Mouse (Mus musculus) left cerebral cortex, adult 8-10 months (tissue): Measurements from ENCODE around the gene Gm10643. TPM values are rescaled to one million over a fixed set of nuclear protein-coding genes. Genes with fewer than 3 reads are reported as not detected.

ENCODE experiments used
- DNase-seq, 2 experiments: peaks; one replicate each; pipeline ENCODE4 v3.0.0; 2022; ENCODE audit warnings: low spot score in 2 of 2
- total RNA-seq, 4 experiments: library from RNA; stranded (reverse); gene quantifications; 2 replicates each; pipeline ENCODE4 v1.2.4; 2022

Gene Gm10643
- total RNA-seq, 4 experiments from 2014 or later: 4.1 to 4.6 (median 4.5) TPM

GRCm38 (mm10) chr8:84071921-84072320 lies 7.0 kb upstream of the Gm10643 start:
- DNase-seq: no peak

- peak in 1 of 2 experiments; percentile 74 for DNase-seq
These were observed 5.7 kb upstream of the Gm10643 start for GRCm38 (mm10) chr8:84070667-84071066.

DNA sequence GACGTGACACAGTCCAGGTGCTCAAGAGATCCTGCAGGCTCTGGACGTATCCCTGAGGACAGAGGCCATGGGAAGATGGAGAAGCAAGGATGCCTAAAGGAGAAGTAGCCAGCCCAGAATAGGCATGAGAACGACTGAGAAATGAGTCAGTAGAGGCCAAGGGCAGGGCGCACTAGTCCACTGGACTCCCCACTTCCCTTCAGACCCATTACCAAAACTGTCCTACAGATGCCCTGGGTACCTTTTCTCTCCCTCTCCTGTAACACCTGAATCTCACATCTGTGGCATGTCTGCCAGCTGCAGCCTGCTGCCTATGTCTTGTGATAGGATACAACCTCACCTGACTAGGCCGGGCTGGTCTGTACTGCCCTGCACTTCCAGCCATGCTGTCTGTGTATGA lies 5.3 kb upstream of the Gm10643 start:
- no peak for DNase-seq

GRCm38 (mm10) chr8:84069750-84070149 lies 4.8 kb upstream of the Gm10643 start:
- no peak for DNase-seq

DNA sequence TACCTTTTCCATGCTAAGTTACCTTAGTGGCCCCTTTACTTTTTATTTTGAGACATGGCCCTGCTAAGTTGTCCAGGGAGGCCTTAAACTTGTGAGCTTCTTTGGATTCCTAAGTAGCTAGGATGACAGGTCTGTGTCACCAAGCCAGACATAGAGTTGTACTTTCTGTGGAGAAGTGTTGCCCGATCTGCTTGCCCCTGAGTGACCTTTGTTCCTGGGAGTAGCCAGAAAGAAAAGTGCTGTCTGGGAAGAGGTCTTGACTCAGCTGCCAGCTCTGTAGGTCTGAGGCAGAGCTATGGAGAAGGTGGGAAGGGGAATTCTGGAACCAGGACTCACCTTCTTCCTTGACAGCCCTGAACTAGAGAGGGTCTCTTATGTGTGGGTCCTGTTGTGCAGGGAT lies 4.2 kb upstream of the Gm10643 start:
- no peak for DNase-seq

- DNase-seq: no peak
These were observed 3.5 kb upstream of the Gm10643 start for GRCm38 (mm10) chr8:84068316-84069035.

- no peak for DNase-seq
These were observed 3.0 kb upstream of the Gm10643 start for GRCm38 (mm10) chr8:84067911-84068310.

GRCm38 (mm10) chr8:84067047-84067573 lies 2.2 kb upstream of the Gm10643 start:
- DNase-seq: peak; percentile 89 to 94

GRCm38 (mm10) chr8:84066291-84066930 lies 1.5 kb upstream of the Gm10643 start, which contains the start of gene Rfx1:
Gene Rfx1 (plus strand): TSS chr8:84066834.
- DNase-seq: peak; percentile 98 to 100

DNA sequence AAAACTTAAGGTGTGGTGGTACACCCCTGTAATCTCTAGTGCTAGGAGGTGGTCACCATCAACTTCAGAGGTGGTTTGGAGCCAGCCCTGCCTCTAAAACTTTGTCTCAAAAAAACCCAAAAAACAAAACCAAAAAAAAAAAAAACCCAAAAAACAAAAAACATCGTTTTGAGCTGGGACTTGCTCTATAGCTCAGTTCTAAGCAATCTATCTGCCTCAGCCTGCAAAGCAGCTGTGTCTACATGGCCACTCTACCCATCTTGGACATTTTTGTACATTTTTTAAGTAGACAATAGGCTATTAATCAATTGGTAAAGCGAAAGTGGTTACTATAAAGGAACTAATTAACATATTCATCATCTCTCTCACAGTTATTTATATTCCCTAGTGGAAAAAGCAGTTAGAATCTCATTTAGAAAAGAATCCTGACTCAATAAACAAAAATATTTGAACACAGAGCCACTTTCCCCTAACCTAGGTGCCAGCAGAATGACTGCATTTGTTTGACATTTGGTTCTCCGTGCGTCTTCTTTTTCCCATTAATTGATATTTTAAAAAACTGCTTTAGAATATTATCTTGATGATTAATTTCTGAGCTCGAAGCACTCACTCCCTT lies 628 bp upstream of the Gm10643 start:
- no peak for DNase-seq

DNA sequence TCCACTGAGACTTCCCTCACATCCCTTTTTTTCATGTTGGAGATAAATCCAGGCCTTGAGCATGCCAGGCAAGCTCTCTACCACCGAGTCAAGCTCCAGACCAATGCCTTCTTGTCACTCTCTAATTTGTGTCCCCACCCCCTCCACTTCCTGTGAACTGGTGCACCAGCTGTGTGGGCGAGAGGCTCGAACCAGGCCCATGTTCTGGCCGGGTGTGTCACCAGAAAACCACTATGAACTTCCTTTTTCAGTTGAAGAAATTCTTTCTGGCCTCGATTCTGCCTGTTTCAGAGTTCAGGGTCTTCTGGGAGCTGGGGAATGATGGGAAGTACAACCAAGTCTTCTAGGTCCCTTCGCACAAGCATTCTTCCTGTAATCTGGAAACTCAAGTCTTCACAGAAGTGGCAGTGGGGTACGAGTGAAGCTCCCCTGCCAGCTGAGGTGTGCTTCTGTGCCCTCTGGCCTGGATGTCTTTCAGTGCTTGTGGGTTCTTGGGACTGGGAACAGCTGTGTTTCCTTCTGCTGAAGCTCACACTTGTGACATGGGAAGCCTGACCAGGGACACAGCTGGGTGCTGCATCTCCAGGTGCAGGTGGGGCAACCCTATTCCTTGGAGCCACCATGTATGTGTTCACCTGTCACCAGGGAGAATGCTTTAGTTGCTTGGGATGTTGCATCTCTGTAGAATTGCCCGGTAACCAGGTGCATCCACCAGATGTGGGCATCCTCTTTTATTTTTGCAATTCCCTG lies 901 bp downstream of the Gm10643 start:
- DNase-seq: no peak

- no peak for DNase-seq
These were observed 4.7 kb downstream of the Gm10643 start for GRCm38 (mm10) chr8:84060245-84060644.

- DNase-seq: no peak
These were observed 5.7 kb downstream of the Gm10643 start for GRCm38 (mm10) chr8:84059226-84059625.

DNA sequence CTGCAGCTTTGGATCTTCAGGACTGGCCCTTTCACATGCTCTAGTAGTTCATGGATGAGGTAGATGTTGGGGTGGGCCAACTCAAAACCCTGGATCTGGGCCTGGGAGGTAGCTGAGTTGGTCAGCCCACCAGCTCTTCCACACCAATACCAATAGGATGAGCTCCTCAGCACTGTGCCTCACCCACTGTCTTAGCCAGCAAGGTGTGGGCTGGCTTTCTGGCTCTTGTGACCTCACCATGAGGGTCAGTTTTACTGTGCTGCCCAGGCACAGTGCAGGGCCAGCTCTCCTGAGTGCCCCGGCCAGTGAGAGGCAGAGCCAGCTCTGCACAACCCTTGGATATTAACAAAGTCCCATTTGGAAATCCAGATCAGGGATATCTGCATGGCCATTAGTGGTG lies 7.1 kb downstream of the Gm10643 start:
- DNase-seq: no peak

GRCm38 (mm10) chr8:84053229-84053628 lies 11.7 kb downstream of the Gm10643 start:
- DNase-seq: no peak

GRCm38 (mm10) chr8:84052746-84053145 lies 12.2 kb downstream of the Gm10643 start:
- no peak for DNase-seq

DNA sequence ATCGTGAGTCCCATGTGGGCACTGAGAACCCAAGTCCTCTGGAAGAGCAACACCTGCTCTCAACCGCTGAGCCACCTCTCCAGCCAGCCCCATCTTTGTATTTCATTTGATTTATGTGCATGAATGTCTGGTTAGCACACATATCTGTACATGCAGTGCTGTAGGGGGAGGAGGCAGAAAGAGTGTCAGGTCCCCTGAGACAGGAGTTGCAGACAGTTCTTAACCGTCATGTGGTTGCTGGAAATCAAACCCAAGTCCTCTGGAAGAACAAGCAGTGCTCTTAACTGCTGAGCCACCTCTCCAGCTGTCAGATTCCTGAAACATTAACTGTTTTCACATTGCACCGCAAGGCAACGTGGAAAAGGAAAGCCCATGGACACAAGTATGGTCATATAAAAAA lies 16.8 kb downstream of the Gm10643 start:
- DNase-seq: no peak

- no peak for DNase-seq
These were observed 18.4 kb downstream of the Gm10643 start for GRCm38 (mm10) chr8:84046505-84046904.

- no peak for DNase-seq
These were observed 20.0 kb downstream of the Gm10643 start, which contains the start of gene Rln3 for GRCm38 (mm10) chr8:84044900-84045299. Gene Rln3 (minus strand): TSS chr8:84045000.

DNA sequence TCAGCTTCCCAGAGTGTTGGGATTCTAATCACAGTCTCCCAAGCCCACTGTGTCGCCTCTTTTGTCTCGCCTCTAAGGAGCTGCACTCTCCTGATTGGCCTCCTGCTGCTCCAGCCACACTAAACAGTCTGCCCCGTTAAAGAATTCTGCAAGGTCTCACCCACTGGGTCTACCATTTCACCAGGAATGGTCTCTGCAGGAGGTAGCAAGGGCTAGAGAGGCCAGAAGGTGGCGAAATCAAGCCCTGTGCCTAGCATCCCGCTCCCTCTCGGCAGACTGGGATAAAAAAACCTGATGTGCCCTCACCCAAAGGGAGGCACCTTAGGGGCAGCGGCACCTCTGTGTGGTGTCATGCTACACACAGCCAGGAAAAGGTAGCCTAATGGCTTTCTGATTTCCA lies 20.8 kb downstream of the Gm10643 start:
- DNase-seq: no peak

DNA sequence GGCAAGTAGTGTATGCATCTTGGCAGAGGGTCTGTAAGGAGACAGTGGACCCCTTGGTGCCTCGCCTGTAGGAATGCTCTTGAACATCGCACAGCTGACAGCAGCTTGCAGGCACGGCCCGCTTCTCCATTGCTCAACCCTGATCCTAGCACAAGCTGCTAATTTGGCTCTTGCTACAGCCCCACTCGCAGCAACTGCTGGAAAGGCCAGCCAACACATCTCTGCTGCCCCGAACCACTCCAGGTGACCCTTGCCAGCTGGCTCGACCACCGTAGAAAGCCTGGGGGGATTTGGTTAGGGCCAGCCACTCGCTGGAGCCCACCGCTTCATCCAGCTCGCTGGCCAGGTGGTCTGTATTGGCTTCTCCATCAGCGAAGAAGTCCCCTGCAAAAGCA lies 22.0 kb downstream of the Gm10643 start:
- DNase-seq: no peak
